Mouse (Mus musculus) spleen, adult 2 months (tissue): Measurements from ENCODE around the gene Hist1h2ak. TPM values are rescaled to one million over a fixed set of nuclear protein-coding genes. Genes with fewer than 3 reads are reported as not detected.
"Not testable (repeated sequence)": the region's sequence is repeated elsewhere in the genome, so short reads cannot be mapped to it uniquely, and the experiment has no call there.

Experiments
- DNase-seq, 2 experiments: peaks; one replicate each; pipeline versions ENCODE4 v3.0.0 to v3.0.0-alpha.2; 2012 to 2021; ENCODE audit warnings: low spot score in 2 of 2, low read depth in 1 of 2
- H3K27ac ChIP-seq: fragments of 200-500 bp; 2 replicates; pipeline ENCODE4 v1.5.1; 2012; ENCODE audit warnings: low read length, inconsistent platforms; ENCODE audit not compliant: insufficient read depth
- H3K27me3 ChIP-seq: fragments of 200-500 bp; 2 replicates; pipeline ENCODE4 v1.6.1; 2012; ENCODE audit warnings: mild to moderate bottlenecking, moderate library complexity, low read length, inconsistent platforms; ENCODE audit not compliant: control insufficient read depth, insufficient read depth
- H3K36me3 ChIP-seq: fragments of 200-500 bp; 2 replicates; pipeline ENCODE4 v1.6.1; 2012; ENCODE audit warnings: mild to moderate bottlenecking, low read length, inconsistent platforms; ENCODE audit not compliant: control insufficient read depth, insufficient read depth
- H3K4me1 ChIP-seq: fragments of 200-500 bp; 2 replicates; pipeline ENCODE4 v1.6.1; 2011; ENCODE audit warnings: inconsistent platforms; ENCODE audit not compliant: control insufficient read depth, insufficient read depth, insufficient read length
- H3K4me3 ChIP-seq: fragments of 200-500 bp; 2 replicates; pipeline ENCODE4 v1.5.1; 2011; ENCODE audit warnings: mild to moderate bottlenecking, inconsistent platforms; ENCODE audit not compliant: insufficient read depth, insufficient read length; ENCODE audit errors: extremely low read depth
- CTCF ChIP-seq: fragments of 200-500 bp; IDR thresholded peaks from 2 replicates; pipeline ENCODE4 v1.5.1; 2011; ENCODE audit warnings: mild to moderate bottlenecking, inconsistent platforms; ENCODE audit not compliant: insufficient read depth, insufficient read length, insufficient replicate concordance; ENCODE audit errors: extremely low read depth
- POLR2A ChIP-seq: fragments of 200-500 bp; IDR thresholded peaks from 2 replicates; pipeline ENCODE4 v1.6.1; 2011; ENCODE audit warnings: low read depth, low read length, inconsistent platforms
- WGBS: fragments of 180-500 bp; shearing (Covaris S2); methylation state at CpG from one replicate; pipeline ENCODE4 v1.1.7; 2018; 5-methylcytosine and 5-hydroxymethylcytosine counted together
- polyA plus RNA-seq: library from polyadenylated mRNA; depleted of rRNA; stranded (reverse); fragments of >200 nt; gene quantifications from 2 replicates; pipeline ENCODE4 v1.2.3, GENCODE M21; 2012

Hist1h2ak gene
- polyA plus RNA-seq, 1 experiment, result 51.8 TPM

GRCm38 (mm10) chr13:21722373-21722925, 31.2 kb downstream of the Hist1h2ak start:
- no peaks in the 10 kb centered on the region for H3K36me3 ChIP-seq
- 7% methylated on average over 11 of the region's 11 CpGs for WGBS
- TF ChIP-seq CTCF, result no peak
- no peak for TF ChIP-seq POLR2A
- no peak for DNase-seq
- H3K27ac ChIP-seq, result peak overlapping the region; percentile 83; the same call in 1 of the 2 replicates
- H3K4me3 ChIP-seq, result peak overlapping the region; percentile 58; the same call in 1 of the 2 replicates
- H3K27me3 ChIP-seq, result no peaks in the 10 kb centered on the region
- H3K4me1 ChIP-seq, result peaks cover 9% of the 10 kb centered on the region

GRCm38 (mm10) chr13:21721757-21722372, 31.8 kb downstream of the Hist1h2ak start, which contains the start of gene Hist1h2bm:
TSS of gene Hist1h2bm (plus strand) at chr13:21722044.
- peak; percentile 37 for TF ChIP-seq POLR2A
- not testable (repeated sequence) for H3K36me3 ChIP-seq, H3K4me1 ChIP-seq, H3K27me3 ChIP-seq
- WGBS, result under 1% methylated on average over 37 of the region's 37 CpGs
- Histone ChIP-seq H3K27ac (peak within 1 kb of the TSS; percentile 85), H3K4me3 (peak within 1 kb of the TSS; percentile 66)
- DNase-seq, result peak; percentile 29 to 84

- not testable (repeated sequence) for H3K36me3 ChIP-seq, H3K4me1 ChIP-seq, DNase-seq, H3K27me3 ChIP-seq
- H3K4me3 ChIP-seq, result peak overlapping the region; percentile 66
- H3K27ac ChIP-seq, result peak overlapping the region; percentile 85
- 2% methylated on average over 28 of the region's 44 CpGs for WGBS
These were observed 32.4 kb downstream of the Hist1h2ak start for GRCm38 (mm10) chr13:21721107-21721756.

- TF ChIP-seq CTCF (no peak), POLR2A (no peak)
- no peak for DNase-seq
- no peaks in the 10 kb centered on the region for H3K36me3 ChIP-seq
- H3K27ac ChIP-seq, result no peak overlapping the region
- H3K27me3 ChIP-seq, result no peaks in the 10 kb centered on the region
- 69% methylated on average over 4 of the region's 4 CpGs for WGBS
- H3K4me1 ChIP-seq, result peaks cover 9% of the 10 kb centered on the region
- peak overlapping the region; percentile 27; the same call in 1 of the 2 replicates for H3K4me3 ChIP-seq
These were observed 35.1 kb downstream of the Hist1h2ak start for GRCm38 (mm10) chr13:21718381-21719080.

- peak within 1 kb of the TSS; percentile 79 for H3K27ac ChIP-seq
- H3K36me3 ChIP-seq, H3K4me1 ChIP-seq, H3K27me3 ChIP-seq: not testable (repeated sequence)
- 3% methylated on average over 32 of the region's 56 CpGs for WGBS
- TF ChIP-seq POLR2A, result peak; percentile 55
- peak; percentile 81 to 83 for DNase-seq
- H3K4me3 ChIP-seq, result peak within 1 kb of the TSS; percentile 50
These were observed 36.0 kb downstream of the Hist1h2ak start, which contains the start of gene Hist1h3h for GRCm38 (mm10) chr13:21717397-21718357. TSS of gene Hist1h3h (plus strand) at chr13:21717659.

DNA sequence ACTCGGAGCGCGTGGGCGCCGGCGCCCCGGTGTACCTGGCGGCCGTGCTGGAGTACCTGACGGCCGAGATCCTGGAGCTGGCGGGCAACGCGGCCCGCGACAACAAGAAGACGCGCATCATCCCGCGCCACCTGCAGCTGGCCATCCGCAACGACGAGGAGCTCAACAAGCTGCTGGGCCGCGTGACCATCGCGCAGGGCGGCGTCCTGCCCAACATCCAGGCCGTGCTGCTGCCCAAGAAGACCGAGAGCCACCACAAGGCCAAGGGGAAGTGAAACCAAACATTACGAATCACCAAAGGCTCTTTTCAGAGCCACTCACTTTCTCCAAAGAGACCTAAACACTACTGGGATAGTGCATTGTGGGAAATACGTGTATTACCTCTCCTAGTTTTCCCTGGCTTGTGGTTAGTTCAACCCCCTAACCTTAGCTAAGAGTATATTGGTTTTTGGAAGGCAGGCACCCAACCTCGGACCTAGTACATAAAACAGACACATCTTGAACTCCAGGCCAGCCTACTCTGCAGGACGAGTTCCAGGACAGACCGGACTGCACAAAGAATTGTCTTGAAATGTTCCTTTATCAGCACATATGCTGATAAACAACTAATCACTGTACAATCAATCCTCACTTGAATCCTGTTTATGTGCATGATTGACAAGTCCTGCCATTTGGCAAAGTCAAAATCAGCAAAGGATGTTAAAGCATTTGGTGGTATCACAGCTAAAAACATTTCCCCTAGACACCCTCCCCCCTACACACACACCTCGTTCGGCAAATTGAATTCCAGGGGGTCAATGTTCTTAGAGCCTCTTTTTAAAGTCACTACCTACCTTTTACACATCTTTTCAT, 36.9 kb downstream of the Hist1h2ak start:
- H3K36me3 ChIP-seq, H3K27me3 ChIP-seq, H3K4me1 ChIP-seq: not testable (repeated sequence)
- H3K27ac ChIP-seq, result peak overlapping the region; percentile 97
- DNase-seq, result peak; percentile 24 to 48
- H3K4me3 ChIP-seq, result peak overlapping the region; percentile 56
- under 1% methylated on average over 16 of the region's 38 CpGs for WGBS
